7 mouse cellular contexts compared by ENCODE assay signal in the genomic region with DNA sequence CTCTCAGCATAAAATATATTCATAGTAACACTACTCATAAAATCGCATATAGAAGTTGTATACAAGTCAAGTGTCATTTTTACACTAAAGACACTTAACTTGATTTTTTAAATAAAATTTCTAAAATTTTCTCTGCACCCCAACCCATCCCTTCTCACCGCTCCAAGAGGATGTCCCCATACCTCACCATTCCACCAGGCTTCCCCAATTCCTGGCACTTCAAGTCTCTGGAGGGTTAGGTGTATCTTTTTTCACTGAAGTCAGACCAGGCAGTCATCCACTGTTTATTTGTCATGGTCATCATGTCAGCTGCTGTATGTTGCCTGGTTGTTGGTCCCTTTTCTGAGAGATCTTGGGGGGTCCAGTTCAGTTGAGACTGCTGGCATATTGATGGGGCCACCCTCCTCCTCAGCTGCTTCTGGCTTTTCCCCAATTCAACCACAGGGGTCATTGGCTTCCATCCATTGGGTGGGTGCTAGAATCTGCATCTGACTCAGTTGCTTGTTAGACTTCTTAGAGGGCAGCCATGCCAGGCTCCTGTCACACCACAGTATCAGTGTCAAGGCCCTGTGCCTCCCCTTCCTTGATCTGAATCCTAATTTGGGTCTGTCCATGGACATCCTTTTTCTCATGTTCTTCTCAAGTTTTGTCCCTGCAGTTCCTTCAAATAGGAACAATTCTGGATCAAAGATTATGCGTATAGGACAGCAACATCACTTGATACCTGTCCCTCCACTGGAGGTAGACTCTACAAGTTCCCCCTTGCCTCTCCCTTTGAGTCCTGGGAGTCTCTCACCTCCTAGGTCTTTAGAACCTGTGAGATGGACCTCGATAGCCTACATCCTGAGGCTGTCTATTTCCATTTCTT.
DNase-seq lines count a peak whose midpoint lies in the region; ATAC-seq and TF ChIP-seq lines count a peak whose summit lies in the region.
"Not testable (repeated sequence)": the region's sequence is repeated elsewhere in the genome, so short reads cannot be mapped to it uniquely, and the experiment has no call there.

No protein-coding gene starts in this region.

- not testable (repeated sequence) for TF ChIP-seq EP300 in lung, postnatal 0 days (IDR thresholded peaks at IDR 0.05)

- WGBS in embryonic facial prominence, embryonic 11.5 days: 82% methylated on average over 4 of the region's 4 CpGs
- WGBS in hindbrain, embryonic 12.5 days: 76% methylated on average over 4 of the region's 4 CpGs
- 76% methylated on average over 4 of the region's 4 CpGs for WGBS in limb, embryonic 15.5 days
- 70% methylated on average over 4 of the region's 4 CpGs for WGBS in lung, postnatal 0 days
- WGBS in midbrain, postnatal 0 days: 75% methylated on average over 4 of the region's 4 CpGs
- 73% methylated on average over 4 of the region's 4 CpGs for WGBS in stomach, embryonic 14.5 days

- H3K4me3 ChIP-seq in embryonic facial prominence, embryonic 11.5 days (ENCODE audit: low read depth, low read length); hindbrain, embryonic 12.5 days; limb, embryonic 15.5 days; lung, postnatal 0 days (ENCODE audit: low read depth, low read length); midbrain, postnatal 0 days (ENCODE audit: low read depth, low read length); stomach, embryonic 14.5 days (ENCODE audit: low read depth, low read length): not testable (repeated sequence)

- not testable (repeated sequence) for DNase-seq in embryonic facial prominence, embryonic 11.5 days (ENCODE audit: low spot score); midbrain, postnatal 0 days (ENCODE audit: low spot score)
- DNase-seq in heart, adult 11 months: peak; percentile 88
- peak; percentile 4 for DNase-seq in lung, postnatal 0 days (ENCODE audit: low spot score)

- H3K4me1 ChIP-seq in embryonic facial prominence, embryonic 11.5 days (ENCODE audit: control insufficient read depth, insufficient read depth, low read length); hindbrain, embryonic 12.5 days; limb, embryonic 15.5 days; lung, postnatal 0 days (ENCODE audit: insufficient read depth, low read depth, low read length); midbrain, postnatal 0 days (ENCODE audit: insufficient read depth, low read length); stomach, embryonic 14.5 days (ENCODE audit: control insufficient read depth, insufficient read depth, low read length): not testable (repeated sequence)

- not testable (repeated sequence) for H3K27me3 ChIP-seq in embryonic facial prominence, embryonic 11.5 days (ENCODE audit: control insufficient read depth, insufficient read depth, low read length); hindbrain, embryonic 12.5 days; limb, embryonic 15.5 days; lung, postnatal 0 days (replicated peaks; ENCODE audit: insufficient read depth, low read length); midbrain, postnatal 0 days (ENCODE audit: insufficient read depth, low read length); stomach, embryonic 14.5 days (ENCODE audit: control insufficient read depth, insufficient read depth, low read length)

- not testable (repeated sequence) for H3K9me3 ChIP-seq in embryonic facial prominence, embryonic 11.5 days (replicated peaks; ENCODE audit: control insufficient read depth, low read length); lung, postnatal 0 days (ENCODE audit: low read length)
- peaks cover 30% of the 10 kb centered on the region for H3K9me3 ChIP-seq in hindbrain, embryonic 12.5 days (replicated peaks)
- H3K9me3 ChIP-seq in limb, embryonic 15.5 days: peaks cover 21% of the 10 kb centered on the region
- peaks cover 29% of the 10 kb centered on the region for H3K9me3 ChIP-seq in midbrain, postnatal 0 days (ENCODE audit: low read length)
- H3K9me3 ChIP-seq in stomach, embryonic 14.5 days (ENCODE audit: control insufficient read depth, low read depth, low read length): peaks cover 15% of the 10 kb centered on the region; the same call in 1 of the 2 replicates

- not testable (repeated sequence) for H3K4me2 ChIP-seq in embryonic facial prominence, embryonic 11.5 days (ENCODE audit: low read depth, low read length); hindbrain, embryonic 12.5 days (replicated peaks); limb, embryonic 15.5 days; lung, postnatal 0 days (replicated peaks; ENCODE audit: low read depth, low read length); midbrain, postnatal 0 days (ENCODE audit: low read depth, low read length, poor library complexity, severe bottlenecking); stomach, embryonic 14.5 days (replicated peaks; ENCODE audit: low read depth, low read length)

- not testable (repeated sequence) for H3K36me3 ChIP-seq in embryonic facial prominence, embryonic 11.5 days (replicated peaks; ENCODE audit: control insufficient read depth, insufficient read depth, low read depth, low read length); hindbrain, embryonic 12.5 days; limb, embryonic 15.5 days; lung, postnatal 0 days (ENCODE audit: insufficient read depth, low read length); midbrain, postnatal 0 days (ENCODE audit: insufficient read depth, low read length); stomach, embryonic 14.5 days (ENCODE audit: control insufficient read depth, insufficient read depth, low read length)

- H3K27ac ChIP-seq in embryonic facial prominence, embryonic 11.5 days (replicated peaks; ENCODE audit: low read depth, low read length); hindbrain, embryonic 12.5 days; limb, embryonic 15.5 days; lung, postnatal 0 days (ENCODE audit: low read length); midbrain, postnatal 0 days (ENCODE audit: low read depth, low read length); stomach, embryonic 14.5 days (ENCODE audit: low read length): not testable (repeated sequence)

- H3K9ac ChIP-seq in embryonic facial prominence, embryonic 11.5 days (replicated peaks; ENCODE audit: low read length); hindbrain, embryonic 12.5 days; limb, embryonic 15.5 days; lung, postnatal 0 days (replicated peaks; ENCODE audit: low read depth); midbrain, postnatal 0 days (replicated peaks; ENCODE audit: low read length, poor library complexity, severe bottlenecking); stomach, embryonic 14.5 days (replicated peaks; ENCODE audit: low read depth, low read length): not testable (repeated sequence)

- not testable (repeated sequence) for TF ChIP-seq CTCF in lung, postnatal 0 days (IDR thresholded peaks at IDR 0.05); midbrain, postnatal 0 days (IDR thresholded peaks at IDR 0.05)

- ATAC-seq in embryonic facial prominence, embryonic 11.5 days (replicated peaks; ENCODE audit: insufficient number of reproducible peaks, low FRiP score, low TSS enrichment, low read depth): 0 out of 2 replicates have a peak, but pooled peaks have one; percentile 44
- ATAC-seq in hindbrain, embryonic 12.5 days (ENCODE audit: low FRiP score): peak; percentile 69
- ATAC-seq in limb, embryonic 15.5 days (ENCODE audit: insufficient number of reproducible peaks, low FRiP score, low TSS enrichment, low read depth): peak; percentile 55; the same call in 1 of the 2 replicates
- ATAC-seq in lung, postnatal 0 days: not testable (repeated sequence)
- ATAC-seq in midbrain, postnatal 0 days (ENCODE audit: low FRiP score): 0 out of 2 replicates have a peak, but pooled peaks have one; percentile 52
- ATAC-seq in stomach, embryonic 14.5 days (ENCODE audit: insufficient number of reproducible peaks, insufficient read depth, low FRiP score, low read depth): 0 out of 2 replicates have a peak, but pooled peaks have one; percentile 33
